Mouse (Mus musculus): ENCODE data around the gene Nr4a3.

DNA sequence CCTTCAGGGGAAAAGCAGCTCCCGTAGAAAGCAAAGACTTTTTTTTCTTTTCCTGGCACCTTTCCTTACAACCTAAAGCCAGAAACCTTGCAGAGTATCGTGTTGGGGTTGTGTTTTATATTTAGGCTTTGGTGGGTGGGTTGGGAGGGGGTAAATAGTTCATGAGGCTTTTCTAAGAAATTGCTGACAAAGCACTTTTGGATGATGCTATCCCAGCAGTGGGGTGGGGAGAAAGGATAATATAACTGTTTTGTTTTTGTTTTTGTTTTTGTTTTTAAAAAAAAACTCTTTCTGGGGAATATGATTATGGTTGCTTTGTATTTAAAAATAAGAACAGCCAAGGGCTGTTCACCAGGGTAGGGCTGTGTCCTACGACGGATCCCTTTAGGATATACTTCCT lies 38.5 kb downstream of the Nr4a3 start:
- TF ChIP-seq POLR2A (IDR thresholded peaks at IDR 0.05; ENCODE audit: borderline replicate concordance, extremely low read depth, insufficient read depth, insufficient read length, poor library complexity, severe bottlenecking) (no peak), CTCF (IDR thresholded peaks at IDR 0.05; ENCODE audit: borderline replicate concordance, extremely low read depth, insufficient read depth, insufficient read length) (no peak)
